Comparison of ENCODE assay signal across 10 mouse cellular contexts in the genomic region with DNA sequence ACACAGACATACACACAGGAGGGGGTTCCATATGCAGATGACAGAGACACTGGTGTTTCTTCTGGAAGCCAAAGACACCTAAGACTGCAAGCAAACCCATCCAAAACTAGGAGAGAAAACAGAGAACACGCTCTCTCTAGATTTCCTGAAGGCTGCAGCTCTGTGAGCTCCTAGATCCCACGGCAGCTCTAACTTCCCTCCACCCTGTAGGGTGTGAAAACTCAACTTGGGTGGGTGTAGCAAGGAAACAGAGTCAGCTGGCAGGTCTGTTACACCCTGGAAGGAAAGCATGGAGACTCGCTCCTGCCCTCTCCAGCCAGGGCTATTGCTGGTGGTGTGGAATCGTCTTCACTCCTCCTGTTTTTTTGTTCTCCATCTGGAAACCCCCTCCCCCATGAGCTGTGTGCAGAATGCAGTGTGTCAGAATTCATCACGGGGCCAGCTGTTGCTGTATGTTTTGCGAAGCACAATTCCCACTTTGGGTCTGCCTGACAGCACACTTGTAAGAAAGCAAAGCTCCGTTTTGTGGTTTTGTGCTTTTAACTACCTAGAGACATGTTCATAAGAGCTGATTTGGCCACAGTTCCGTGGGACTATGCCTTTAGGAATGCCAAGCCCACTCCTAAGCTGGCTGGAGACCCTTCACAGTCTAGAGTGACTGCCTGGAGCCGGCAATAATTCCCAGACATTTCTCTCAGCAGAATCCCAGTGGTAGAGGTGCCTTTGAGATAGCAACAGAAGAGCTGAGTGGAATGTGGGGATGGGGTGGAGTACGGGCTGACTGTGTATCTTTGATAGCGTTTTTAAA. TPM values are rescaled to one million over a fixed set of nuclear protein-coding genes. Genes with fewer than 3 reads are reported as not detected.
DNase-seq lines count a peak whose midpoint lies in the region; ATAC-seq and TF ChIP-seq lines count a peak whose summit lies in the region.
"Had no signal": no experiment of that assay in that cellular context is flagged by ENCODE, and none has a peak within 500 bp of the region (broad histone marks: within the 10 kb centered on the region; RNA-seq: fewer than 3 reads in every experiment).

No protein-coding gene starts in this region.

- no peak overlapping the region for H3K9ac ChIP-seq in embryonic facial prominence, embryonic 15.5 days
- peak overlapping the region; percentile 8; the same call in 1 of the 2 replicates for H3K9ac ChIP-seq in limb, embryonic 11.5 days (ENCODE audit: low read length)
- H3K9ac ChIP-seq in neural tube, embryonic 14.5 days (replicated peaks; ENCODE audit: low read depth, low read length) = no peak overlapping the region

- no peaks in the 10 kb centered on the region for H3K36me3 ChIP-seq in embryonic facial prominence, embryonic 15.5 days
- H3K36me3 ChIP-seq in limb, embryonic 11.5 days (ENCODE audit: control insufficient read depth, insufficient read depth, low read length) = no peaks in the 10 kb centered on the region
- H3K36me3 ChIP-seq in neural tube, embryonic 14.5 days (ENCODE audit: control insufficient read depth, insufficient read depth, low read length) = no peaks in the 10 kb centered on the region

- H3K9me3 ChIP-seq in embryonic facial prominence, embryonic 15.5 days (replicated peaks) = no peaks in the 10 kb centered on the region
- no peaks in the 10 kb centered on the region for H3K9me3 ChIP-seq in limb, embryonic 11.5 days (ENCODE audit: control insufficient read depth, low read length)
- H3K9me3 ChIP-seq in neural tube, embryonic 14.5 days (ENCODE audit: control insufficient read depth, low read length) = no peaks in the 10 kb centered on the region

- no peaks in the 10 kb centered on the region for H3K27me3 ChIP-seq in embryonic facial prominence, embryonic 15.5 days
- H3K27me3 ChIP-seq in limb, embryonic 11.5 days (ENCODE audit: control insufficient read depth, insufficient read depth, low read length) = no peaks in the 10 kb centered on the region
- H3K27me3 ChIP-seq in neural tube, embryonic 14.5 days (ENCODE audit: control insufficient read depth, insufficient read depth, low read length) = no peaks in the 10 kb centered on the region
- H3K27me3 ChIP-seq: Patski had no signal

- H3K27ac ChIP-seq in layer of hippocampus, adult 2 months = peak overlapping the region; percentile 21; the same call in 1 of the 2 replicates
- H3K27ac ChIP-seq in embryonic facial prominence, embryonic 15.5 days (replicated peaks) = peak overlapping the region; percentile 83
- H3K27ac ChIP-seq in limb, embryonic 11.5 days (replicated peaks; ENCODE audit: low read depth, low read length) = peak overlapping the region; percentile 16; the same call in 1 of the 2 replicates
- peak overlapping the region; percentile 1; the same call in 1 of the 2 replicates for H3K27ac ChIP-seq in neural tube, embryonic 14.5 days (ENCODE audit: low read depth, low read length)

- peak overlapping the region; percentile 52 for H3K4me2 ChIP-seq in embryonic facial prominence, embryonic 15.5 days (replicated peaks)
- H3K4me2 ChIP-seq in limb, embryonic 11.5 days (ENCODE audit: low read depth, severe bottlenecking) = peak overlapping the region; percentile 59
- peak overlapping the region; percentile 33 for H3K4me2 ChIP-seq in neural tube, embryonic 14.5 days (ENCODE audit: low read depth, low read length)

- H3K4me1 ChIP-seq in embryonic facial prominence, embryonic 15.5 days = peaks cover 29% of the 10 kb centered on the region
- no peaks in the 10 kb centered on the region; the same call in 1 of the 2 replicates for H3K4me1 ChIP-seq in limb, embryonic 11.5 days (ENCODE audit: control insufficient read depth, insufficient read depth, low read length)
- peaks cover 11% of the 10 kb centered on the region; the same call in 1 of the 2 replicates for H3K4me1 ChIP-seq in neural tube, embryonic 14.5 days (ENCODE audit: control insufficient read depth, insufficient read depth, low read length)

- no peak for TF ChIP-seq CTCF in layer of hippocampus, adult 2 months (conservative IDR thresholded peaks at IDR 0.05)

- peak overlapping the region; percentile 37; the same call in 1 of the 2 replicates for H3K4me3 ChIP-seq in layer of hippocampus, adult 2 months
- peak overlapping the region; percentile 32 for H3K4me3 ChIP-seq in embryonic facial prominence, embryonic 15.5 days (replicated peaks)
- peak overlapping the region; percentile 26; the same call in 1 of the 2 replicates for H3K4me3 ChIP-seq in limb, embryonic 11.5 days (ENCODE audit: low read depth, low read length)
- no peak overlapping the region for H3K4me3 ChIP-seq in neural tube, embryonic 14.5 days (ENCODE audit: low read depth, low read length)

- ATAC-seq in embryonic facial prominence, embryonic 15.5 days (ENCODE audit: insufficient number of reproducible peaks, low FRiP score, low TSS enrichment, low read depth) = peak; percentile 61
- ATAC-seq in limb, embryonic 11.5 days (ENCODE audit: insufficient number of reproducible peaks, low FRiP score, low TSS enrichment, low read depth) = peak; percentile 51; the same call in 1 of the 2 replicates
- ATAC-seq in neural tube, embryonic 14.5 days (ENCODE audit: low read depth) = peak; percentile 14; the same call in 1 of the 2 replicates

- DNase-seq in layer of hippocampus, adult 2 months (ENCODE audit: low spot score in 2 of 2) = no peak
- DNase-seq in layer of hippocampus, postnatal 36 days = no peak
- peak; percentile 41 for DNase-seq in limb, embryonic 11.5 days (ENCODE audit: low spot score)
- no peak for DNase-seq in adrenal gland, postnatal 25 days
- no peak for DNase-seq in layer of hippocampus, adult 11-12 months (ENCODE audit: low spot score)
- DNase-seq in gastrocnemius, postnatal 25 days = no peak

- WGBS in embryonic facial prominence, embryonic 15.5 days = 17% methylated on average over 11 of the region's 11 CpGs
- WGBS in limb, embryonic 11.5 days = 32% methylated on average over 11 of the region's 11 CpGs
- WGBS in neural tube, embryonic 14.5 days = 32% methylated on average over 11 of the region's 11 CpGs

RNA-seq across cellular contexts. Expression of gene Camk1g, which starts 11.7 kb away (rescaled TPM):
- total RNA-seq in layer of hippocampus, adult 2 months (2021) = 10 to 100 TPM; 23.6 to 24.4 TPM
- 10 to 100 TPM; 23.5 to 26.6 TPM for total RNA-seq in layer of hippocampus, postnatal 36 days (2021)
- polyA plus RNA-seq in embryonic facial prominence, embryonic 15.5 days (2015; fragmentation: Nextera tagmentation; extraction: Ambion mirVana) = 14.6 and 15.4 TPM in 2 replicates
- 12.2 and 17.1 TPM in 2 replicates for polyA plus RNA-seq in limb, embryonic 11.5 days (2014; fragmentation: Nextera tagmentation; extraction: Ambion mirVana)
- 45.3 and 51.0 TPM in 2 replicates for polyA plus RNA-seq in neural tube, embryonic 14.5 days (2014; fragmentation: Nextera tagmentation; extraction: Ambion mirVana)
- total RNA-seq in adrenal gland, postnatal 25 days (2021) = 0.12 TPM in 1 of 2 replicates, not detected in the other
- total RNA-seq in gastrocnemius, postnatal 25 days (2021) = under 1 TPM in 1 of 2 experiments, not detected in 1; 0.18 TPM
- total RNA-seq: liver, adult 2 months had no signal
- polyA plus RNA-seq: liver, adult 2 months had no signal

Comparison
In these comparisons a context has a peak if more than half of its experiments do, and no peak if none do; other contexts are left out.
1. H3K27ac ChIP-seq: peak in every context shown above with its lines; median percentile 83 in embryonic facial prominence, embryonic 15.5 days; 21 in layer of hippocampus, adult 2 months; 16 in limb, embryonic 11.5 days; 1 in neural tube, embryonic 14.5 days.
2. RNA of gene Camk1g, which starts 11.7 kb away (total RNA-seq): 23.5 to 26.6 TPM in layer of hippocampus, postnatal 36 days and 23.6 to 24.4 TPM in layer of hippocampus, adult 2 months; 0.18 TPM in gastrocnemius, postnatal 25 days and 0.12 TPM in adrenal gland, postnatal 25 days; every median in the first group is over 10 times any median in the second.
3. Peak in every context shown above with its lines, with median percentiles within 50 percentile points of each other: ATAC-seq and H3K4me2 ChIP-seq.